Mouse (Mus musculus) liver, embryonic 16.5 days (tissue): ENCODE measurements around the gene Frem1. TPM values are rescaled to one million over a fixed set of nuclear protein-coding genes. Genes with fewer than 3 reads are reported as not detected.

ENCODE experiments used
- polyA plus RNA-seq: library from polyadenylated mRNA; unstranded; fragments of >200 nt; fragmentation: Nextera tagmentation; extraction: Ambion mirVana; gene quantifications from 2 replicates; pipeline ENCODE4 v1.2.1, GENCODE M21; 2015

Frem1 gene
- polyA plus RNA-seq, 1 experiment from 2014 or later = 0.63 TPM

Other genes with a start within 250 kb of the Frem1 start
- gene Zdhhc21, start 192.4 kb downstream of the Frem1 start, polyA plus RNA-seq = 3.1 and 3.4 TPM in 2 replicates
- gene Cer1, start 167.2 kb downstream of the Frem1 start, polyA plus RNA-seq = not detected in 2 replicates